Mouse (Mus musculus) adrenal gland, postnatal 36 days (tissue): ENCODE data around the gene Tcea3. TPM values are rescaled to one million over a fixed set of nuclear protein-coding genes. Genes with fewer than 3 reads are reported as not detected.

ENCODE experiments used
- DNase-seq, 2 experiments: peaks; one replicate each; pipeline ENCODE4 v3.0.0; 2021; ENCODE audit warnings: mixed read lengths in 1 of 2
- total RNA-seq, 2 experiments: library from RNA; stranded (reverse); gene quantifications; 2 replicates each; pipeline ENCODE4 v1.2.3; 2021

Gene Tcea3
- total RNA-seq, 2 experiments from 2014 or later: 2.7 to 2.8 TPM

DNA sequence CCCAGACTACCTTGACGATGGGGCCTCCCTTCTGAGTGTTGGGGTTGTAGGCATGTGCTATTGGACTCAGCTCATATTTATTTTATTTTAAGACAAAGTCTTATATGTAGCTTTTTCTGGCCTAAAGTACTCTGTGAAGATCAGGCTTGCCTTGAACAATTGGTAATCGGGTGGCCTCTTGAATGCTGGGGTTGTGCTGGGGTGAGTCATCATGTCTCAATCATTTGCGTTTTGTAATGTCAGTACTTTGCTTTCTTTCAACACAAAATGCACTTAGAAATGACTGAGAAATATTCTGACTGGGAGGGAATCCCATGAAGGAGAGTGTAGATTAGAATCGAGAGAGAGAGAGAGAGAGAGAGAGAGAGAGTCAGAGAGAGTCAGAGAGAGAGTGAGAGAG is 72.5 kb downstream of the Tcea3 start:
- peak; percentile 24 to 34 for DNase-seq

GRCm38 (mm10) chr4:136324226-136324625 is 76.7 kb downstream of the Tcea3 start:
- peak in 1 of 2 experiments; percentile 51 for DNase-seq

Other genes with a start within 250 kb of the Tcea3 start
- gene Eloa, start 226.0 kb upstream of the Tcea3 start, total RNA-seq: 10 to 100 TPM; 42.1 to 44.6 TPM
- gene Rpl11, start 194.3 kb upstream of the Tcea3 start, total RNA-seq: 100 to 1,000 TPM; 522 to 588 TPM
- gene Id3, start 104.2 kb upstream of the Tcea3 start, total RNA-seq: 10 to 100 TPM; 60.0 to 74.0 TPM
- 1 to 10 TPM; 2.1 to 2.3 TPM for gene E2f2, start 75.3 kb upstream of the Tcea3 start, total RNA-seq
- 1 to 10 TPM; 1.7 to 2.1 TPM for gene Asap3, start 41.4 kb upstream of the Tcea3 start, total RNA-seq
- gene Zfp46, start 37.0 kb downstream of the Tcea3 start, total RNA-seq: 10 to 100 TPM; 17.0 to 21.4 TPM
- gene Hnrnpr, start 63.2 kb downstream of the Tcea3 start, total RNA-seq: 10 to 100 TPM; 73.9 to 81.7 TPM
- gene Htr1d, start 175.8 kb downstream of the Tcea3 start, total RNA-seq: under 1 TPM in 1 of 2 experiments, not detected in 1; 0.10 TPM
- under 1 TPM; 0.26 to 0.53 TPM for gene 6030445D17Rik, start 214.5 kb downstream of the Tcea3 start, total RNA-seq
- gene Luzp1, start 222.0 kb downstream of the Tcea3 start, total RNA-seq: 10 to 100 TPM; 30.7 to 35.7 TPM